Mouse (Mus musculus) spleen, adult 2 months (tissue): ENCODE results near the gene Ankrd44. TPM values are rescaled to one million over a fixed set of nuclear protein-coding genes. Genes with fewer than 3 reads are reported as not detected.

Experiments
- DNase-seq, 2 experiments: peaks; one replicate each; pipeline versions ENCODE4 v3.0.0 to v3.0.0-alpha.2; 2012 to 2021; ENCODE audit warnings: low spot score in 2 of 2, low read depth in 1 of 2
- H3K27ac ChIP-seq: fragments of 200-500 bp; 2 replicates; pipeline ENCODE4 v1.5.1; 2012; ENCODE audit warnings: low read length, inconsistent platforms; ENCODE audit not compliant: insufficient read depth
- H3K27me3 ChIP-seq: fragments of 200-500 bp; 2 replicates; pipeline ENCODE4 v1.6.1; 2012; ENCODE audit warnings: mild to moderate bottlenecking, moderate library complexity, low read length, inconsistent platforms; ENCODE audit not compliant: control insufficient read depth, insufficient read depth
- H3K36me3 ChIP-seq: fragments of 200-500 bp; 2 replicates; pipeline ENCODE4 v1.6.1; 2012; ENCODE audit warnings: mild to moderate bottlenecking, low read length, inconsistent platforms; ENCODE audit not compliant: control insufficient read depth, insufficient read depth
- H3K4me1 ChIP-seq: fragments of 200-500 bp; 2 replicates; pipeline ENCODE4 v1.6.1; 2011; ENCODE audit warnings: inconsistent platforms; ENCODE audit not compliant: control insufficient read depth, insufficient read depth, insufficient read length
- H3K4me3 ChIP-seq: fragments of 200-500 bp; 2 replicates; pipeline ENCODE4 v1.5.1; 2011; ENCODE audit warnings: mild to moderate bottlenecking, inconsistent platforms; ENCODE audit not compliant: insufficient read depth, insufficient read length; ENCODE audit errors: extremely low read depth
- CTCF ChIP-seq: fragments of 200-500 bp; IDR thresholded peaks from 2 replicates; pipeline ENCODE4 v1.5.1; 2011; ENCODE audit warnings: mild to moderate bottlenecking, inconsistent platforms; ENCODE audit not compliant: insufficient read depth, insufficient read length, insufficient replicate concordance; ENCODE audit errors: extremely low read depth
- POLR2A ChIP-seq: fragments of 200-500 bp; IDR thresholded peaks from 2 replicates; pipeline ENCODE4 v1.6.1; 2011; ENCODE audit warnings: low read depth, low read length, inconsistent platforms
- WGBS: fragments of 180-500 bp; shearing (Covaris S2); methylation state at CpG from one replicate; pipeline ENCODE4 v1.1.7; 2018; 5-methylcytosine and 5-hydroxymethylcytosine counted together
- polyA plus RNA-seq: library from polyadenylated mRNA; depleted of rRNA; stranded (reverse); fragments of >200 nt; gene quantifications from 2 replicates; pipeline ENCODE4 v1.2.3, GENCODE M21; 2012

Gene Ankrd44
- polyA plus RNA-seq, 1 experiment: 43.1 TPM

GRCm38 (mm10) chr1:54665582-54666405, 260.4 kb downstream of the Ankrd44 start:
- H3K4me3 ChIP-seq: no peak overlapping the region
- WGBS: 81% methylated on average over 8 of the region's 8 CpGs
- H3K36me3 ChIP-seq: peaks cover 38% of the 10 kb centered on the region
- peak; percentile 11 to 46 for DNase-seq
- TF ChIP-seq POLR2A: no peak
- peak; percentile 39; the same call in 1 of the 2 replicates for TF ChIP-seq CTCF
- H3K27ac ChIP-seq: no peak overlapping the region
- H3K27me3 ChIP-seq: no peaks in the 10 kb centered on the region
- no peaks in the 10 kb centered on the region for H3K4me1 ChIP-seq

GRCm38 (mm10) chr1:54665095-54665494, 261.1 kb downstream of the Ankrd44 start:
- no peak for TF ChIP-seq CTCF
- TF ChIP-seq POLR2A: no peak
- Histone ChIP-seq H3K27me3 (no peaks in the 10 kb centered on the region), H3K4me1 (no peaks in the 10 kb centered on the region), H3K36me3 (peaks cover 40% of the 10 kb centered on the region), H3K4me3 (no peak overlapping the region), H3K27ac (no peak overlapping the region)
- WGBS: 93% methylated on average over 4 of the region's 4 CpGs
- no peak for DNase-seq

GRCm38 (mm10) chr1:54660674-54661073, 265.5 kb downstream of the Ankrd44 start:
- 83% methylated on average over 6 of the region's 6 CpGs for WGBS
- TF ChIP-seq CTCF: no peak
- TF ChIP-seq POLR2A: no peak
- no peaks in the 10 kb centered on the region for H3K4me1 ChIP-seq

GRCm38 (mm10) chr1:54658558-54658957, 267.6 kb downstream of the Ankrd44 start:
- H3K36me3 ChIP-seq: peaks cover 55% of the 10 kb centered on the region
- no peak for DNase-seq
- no peak overlapping the region for H3K27ac ChIP-seq
- 96% methylated on average over 4 of the region's 4 CpGs for WGBS
- H3K4me1 ChIP-seq: no peaks in the 10 kb centered on the region
- TF ChIP-seq CTCF: no peak
- no peak for TF ChIP-seq POLR2A
- H3K27me3 ChIP-seq: no peaks in the 10 kb centered on the region
- no peak overlapping the region for H3K4me3 ChIP-seq

More at GRCm38 (mm10) chr1:54660674-54661073, 265.5 kb downstream of the Ankrd44 start:
- Histone ChIP-seq H3K36me3 (peaks cover 51% of the 10 kb centered on the region), H3K27ac (no peak overlapping the region), H3K27me3 (no peaks in the 10 kb centered on the region), H3K4me3 (no peak overlapping the region)
- peak in 1 of 2 experiments; percentile 17 for DNase-seq

GRCm38 (mm10) chr1:54648237-54648636, 277.9 kb downstream of the Ankrd44 start:
- Histone ChIP-seq H3K27ac (no peak overlapping the region), H3K4me3 (no peak overlapping the region), H3K4me1 (no peaks in the 10 kb centered on the region), H3K36me3 (peaks cover 33% of the 10 kb centered on the region), H3K27me3 (no peaks in the 10 kb centered on the region)
- 79% methylated on average over 5 of the region's 5 CpGs for WGBS
- no peak for DNase-seq
- TF ChIP-seq POLR2A: no peak
- TF ChIP-seq CTCF: no peak

GRCm38 (mm10) chr1:54647335-54647745, 278.8 kb downstream of the Ankrd44 start:
- peak in 1 of 2 experiments; percentile 37 for DNase-seq
- no peak overlapping the region for H3K27ac ChIP-seq
- H3K4me3 ChIP-seq: no peak overlapping the region
- peaks cover 31% of the 10 kb centered on the region for H3K36me3 ChIP-seq
- H3K27me3 ChIP-seq: no peaks in the 10 kb centered on the region
- TF ChIP-seq CTCF (no peak), POLR2A (no peak)
- no peaks in the 10 kb centered on the region for H3K4me1 ChIP-seq
- WGBS: 55% methylated on average over 3 of the region's 3 CpGs
